Mouse (Mus musculus): Measurements from ENCODE around the gene Krcc1.

The Krcc1 gene

DNA sequence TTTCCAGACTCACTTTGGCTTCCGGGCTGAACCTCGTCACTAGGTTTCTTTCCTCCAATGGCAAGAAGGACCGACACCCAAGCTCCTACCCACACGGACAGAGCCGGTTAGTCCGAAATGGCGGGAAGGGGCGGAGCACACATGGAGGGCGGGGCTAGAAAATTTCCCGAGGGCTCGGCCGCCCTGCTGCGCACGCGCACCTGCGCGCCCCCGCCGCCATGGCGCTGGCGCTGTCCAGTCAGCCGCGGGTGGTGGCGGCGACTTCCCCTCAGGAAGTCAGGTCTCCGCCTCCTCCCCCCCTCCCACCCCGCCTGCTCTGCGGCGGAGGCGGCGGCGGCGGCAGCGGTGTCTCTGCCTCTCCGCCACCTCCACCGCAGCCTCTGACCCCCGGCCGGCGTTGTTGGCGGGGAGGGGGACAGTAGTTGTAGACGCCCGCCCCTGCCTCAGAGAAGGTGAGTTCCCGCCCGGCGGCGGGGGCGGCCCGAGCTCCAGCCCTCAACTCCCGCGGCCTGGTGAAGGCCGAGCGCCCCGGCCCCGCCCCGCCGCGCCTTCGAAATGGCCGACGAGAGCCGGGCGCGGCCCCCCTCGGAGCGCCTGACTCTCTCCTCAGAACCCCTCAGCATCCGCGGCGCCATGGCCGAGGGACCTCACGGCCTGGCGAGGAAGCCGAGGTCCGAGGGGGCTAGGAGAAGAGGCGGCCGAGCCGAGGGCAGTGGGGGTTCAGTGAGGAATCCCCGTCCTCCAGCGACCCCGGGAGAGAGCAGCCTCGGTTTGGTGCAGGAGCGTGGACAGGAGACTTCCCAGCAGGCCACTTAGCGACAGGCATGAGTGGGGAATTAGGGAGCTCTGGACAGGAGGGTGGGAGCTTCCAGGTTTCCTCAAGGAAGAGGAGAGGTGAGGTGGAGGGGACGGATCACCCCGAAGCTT is at the start of gene Krcc1:
Gene Krcc1 (plus strand): TSS at position 289 of the 927 bp plus-strand sequence.
- peak; percentile 92 to 93 for DNase-seq (ENCODE audit: low spot score in 2 of 2)

GRCm38 (mm10) chr6:71224184-71224943 is 47.1 kb upstream of the Krcc1 start:
- no peak for DNase-seq (ENCODE audit: low spot score in 2 of 2)

DNA sequence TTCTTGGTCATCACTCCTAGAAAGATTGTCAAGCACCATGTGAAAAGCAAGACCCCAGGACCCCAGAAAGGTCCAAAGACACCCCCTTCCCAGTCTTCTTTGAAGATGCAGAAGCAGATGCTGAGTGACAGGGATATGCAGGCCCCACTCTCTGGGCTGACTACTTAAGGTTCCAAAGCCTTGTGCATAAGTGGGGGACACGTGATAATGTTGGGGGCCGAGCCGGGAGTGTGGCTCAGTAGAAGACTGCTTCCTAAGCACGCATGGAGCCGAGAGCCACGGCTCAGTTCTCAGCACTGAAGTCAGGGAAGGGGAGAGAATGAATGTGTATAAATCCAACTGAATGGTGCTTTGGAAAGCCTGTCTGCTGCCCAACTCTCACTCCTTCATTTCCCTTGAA is 44.9 kb upstream of the Krcc1 start:
- DNase-seq (ENCODE audit: low spot score in 2 of 2), result no peak

- no peak for DNase-seq (ENCODE audit: low spot score in 2 of 2)
Measured at GRCm38 (mm10) chr6:71227157-71227770, 44.2 kb upstream of the Krcc1 start.

DNA sequence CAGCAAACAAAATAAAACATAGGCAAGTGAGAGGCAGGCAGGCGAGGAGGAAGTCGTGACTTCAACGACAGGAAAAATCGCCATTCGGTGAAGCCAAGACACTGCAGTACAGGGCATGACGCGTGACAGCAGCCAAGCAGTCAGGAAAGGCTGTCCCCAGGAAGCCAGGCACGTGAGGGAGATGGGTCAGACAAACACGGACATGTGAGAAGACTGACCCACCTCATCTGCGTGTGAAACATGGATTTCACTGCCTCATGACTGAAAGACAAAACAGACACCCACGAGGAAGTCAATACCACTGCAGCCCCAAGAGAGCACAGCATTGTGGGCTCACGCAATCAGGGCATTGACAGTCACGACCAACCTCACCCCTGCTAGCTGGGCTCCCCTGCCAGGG is 36.4 kb upstream of the Krcc1 start:
- no peak for DNase-seq (ENCODE audit: low spot score in 2 of 2)

GRCm38 (mm10) chr6:71235944-71236343 is 35.5 kb upstream of the Krcc1 start:
- DNase-seq (ENCODE audit: low spot score in 2 of 2), result no peak

DNA sequence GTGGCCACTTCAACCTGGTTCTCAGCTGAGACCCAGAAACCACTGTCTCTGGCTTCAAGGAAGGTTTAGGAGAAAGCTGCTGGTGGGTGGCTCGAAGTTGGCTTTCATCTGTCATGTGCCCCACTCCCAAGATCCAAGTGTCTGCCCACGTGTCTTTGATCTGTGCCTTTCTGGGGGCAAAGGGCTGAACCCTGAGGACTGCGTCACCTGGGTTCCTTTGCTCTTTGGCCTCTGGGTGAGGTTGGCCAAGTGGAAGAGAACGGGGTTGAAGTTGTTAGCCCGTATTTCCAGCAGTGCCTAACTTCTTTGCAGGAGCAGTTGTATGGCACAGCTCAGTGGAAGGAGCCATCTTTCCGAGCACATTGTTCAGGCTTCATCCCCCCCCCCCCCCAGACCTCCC is 35.0 kb upstream of the Krcc1 start:
- DNase-seq (ENCODE audit: low spot score in 2 of 2), result no peak

DNA sequence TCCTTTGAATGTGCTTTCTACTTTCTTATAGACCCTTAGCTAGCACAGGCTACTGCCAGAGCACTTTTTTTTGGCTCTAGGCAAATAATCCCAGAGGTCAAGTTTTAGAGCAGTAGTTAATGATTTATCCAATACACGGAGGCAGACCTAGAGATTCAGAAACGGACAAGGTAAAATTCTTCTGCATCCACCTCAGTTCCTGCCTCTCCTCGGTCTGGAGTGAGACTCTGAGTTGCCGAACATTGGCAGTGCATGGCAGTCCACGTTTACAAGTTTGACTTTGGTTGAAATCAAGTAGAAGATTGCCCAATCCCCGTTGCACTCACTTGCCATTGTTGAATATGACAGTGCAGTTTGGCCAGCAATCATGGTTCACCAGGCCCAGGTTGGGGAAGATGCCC is 34.4 kb upstream of the Krcc1 start:
- no peak for DNase-seq (ENCODE audit: low spot score in 2 of 2)

GRCm38 (mm10) chr6:71239069-71239750 is 32.3 kb upstream of the Krcc1 start:
- DNase-seq (ENCODE audit: low spot score in 2 of 2), result no peak

DNA sequence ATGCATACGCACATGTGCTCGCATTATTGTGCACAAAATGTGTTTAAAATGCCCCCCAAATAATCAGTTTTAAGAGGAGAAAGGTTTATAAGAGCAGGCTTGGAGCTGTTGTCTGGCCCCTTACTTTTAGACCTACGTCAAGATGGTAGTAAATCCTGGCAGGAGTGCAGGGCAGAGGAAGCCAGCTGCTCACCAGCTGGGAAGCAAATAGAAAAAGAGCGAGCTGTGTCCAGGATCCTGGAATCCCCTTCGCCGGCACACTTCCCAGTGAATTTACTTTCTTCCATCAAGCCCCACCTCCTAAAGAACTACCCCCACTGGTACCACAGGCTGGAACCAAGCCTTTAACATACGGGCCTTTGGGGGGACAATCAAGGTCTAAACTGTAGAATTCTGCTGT is 30.6 kb upstream of the Krcc1 start:
- DNase-seq (ENCODE audit: low spot score in 2 of 2), result no peak

DNA sequence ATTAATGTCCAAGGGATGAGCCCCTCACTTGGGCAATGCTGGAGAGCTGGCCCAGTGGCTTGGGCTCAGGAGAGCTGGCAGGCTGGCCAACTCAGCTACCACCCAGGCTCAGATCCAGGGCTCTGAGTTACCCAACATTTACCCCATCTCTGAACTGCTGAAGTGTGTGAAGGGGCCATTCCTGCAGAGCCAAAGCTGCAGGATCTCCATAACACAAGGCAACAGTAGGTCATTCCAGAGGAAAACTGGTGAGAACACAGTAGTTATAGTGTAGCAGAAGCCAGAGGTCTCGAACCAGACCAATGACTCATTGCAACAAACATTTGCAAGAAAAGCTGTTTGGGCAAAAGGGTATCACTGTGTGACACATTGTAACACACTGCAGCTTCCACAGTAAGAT is 28.7 kb upstream of the Krcc1 start:
- no peak for DNase-seq (ENCODE audit: low spot score in 2 of 2)

DNA sequence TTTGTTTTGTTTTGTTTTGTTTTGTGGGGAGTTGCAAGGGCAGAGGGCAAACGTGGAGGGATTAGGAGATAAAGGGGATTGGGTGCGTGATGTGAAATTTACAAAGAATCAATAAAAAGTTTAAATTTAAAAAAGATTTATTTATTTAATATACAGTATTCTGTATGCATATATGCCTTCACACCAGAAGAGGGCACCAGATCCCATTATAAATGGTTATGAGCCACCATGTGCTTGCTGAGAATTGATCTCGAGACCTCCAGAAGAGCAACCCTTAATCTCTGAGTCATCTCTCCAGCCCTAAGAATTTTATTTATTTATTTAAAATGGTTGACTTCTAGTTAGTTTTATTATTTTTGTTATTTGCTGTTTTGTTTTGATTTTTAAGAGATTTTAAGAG is 28.2 kb upstream of the Krcc1 start:
- no peak for DNase-seq (ENCODE audit: low spot score in 2 of 2)

DNA sequence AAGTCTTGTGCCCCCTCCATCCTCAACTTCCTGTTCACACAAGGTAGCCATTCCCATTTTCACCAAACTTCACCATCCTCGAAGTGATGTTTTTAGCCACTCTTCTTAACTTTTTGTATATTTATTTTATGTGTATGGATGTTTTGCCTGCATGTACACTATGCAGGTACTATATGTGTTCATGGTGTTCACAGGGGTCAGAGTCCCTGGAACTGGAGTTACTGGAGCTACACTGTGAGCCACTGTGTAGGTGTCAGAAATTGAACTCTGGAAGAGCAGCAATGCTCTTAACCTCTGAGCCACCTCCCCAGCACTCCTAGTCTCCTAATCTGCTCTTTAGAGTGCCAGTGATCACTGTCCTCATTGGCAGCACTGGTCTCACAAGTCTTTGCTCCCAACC is 23.1 kb upstream of the Krcc1 start:
- DNase-seq (ENCODE audit: low spot score in 2 of 2), result no peak

DNA sequence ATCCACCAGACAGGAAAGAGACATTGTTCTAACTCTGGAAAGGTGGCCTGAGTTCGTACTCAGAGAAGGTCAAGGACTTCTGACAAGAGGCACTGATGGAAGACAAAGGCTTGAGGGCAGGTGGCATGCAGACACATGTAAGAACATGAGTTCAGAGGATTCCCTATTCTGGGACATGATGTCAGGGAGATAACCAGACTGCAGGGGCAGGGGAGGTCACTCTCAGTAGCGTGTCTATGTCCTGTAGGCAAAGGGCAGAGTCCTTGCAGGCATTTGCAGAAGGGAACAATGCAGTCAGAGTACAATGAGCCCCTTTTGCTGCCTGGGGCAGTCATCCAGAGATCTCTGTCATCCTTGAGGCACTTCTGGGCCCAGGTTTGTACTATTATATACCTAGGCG is 21.9 kb upstream of the Krcc1 start:
- no peak for DNase-seq (ENCODE audit: low spot score in 2 of 2)

DNA sequence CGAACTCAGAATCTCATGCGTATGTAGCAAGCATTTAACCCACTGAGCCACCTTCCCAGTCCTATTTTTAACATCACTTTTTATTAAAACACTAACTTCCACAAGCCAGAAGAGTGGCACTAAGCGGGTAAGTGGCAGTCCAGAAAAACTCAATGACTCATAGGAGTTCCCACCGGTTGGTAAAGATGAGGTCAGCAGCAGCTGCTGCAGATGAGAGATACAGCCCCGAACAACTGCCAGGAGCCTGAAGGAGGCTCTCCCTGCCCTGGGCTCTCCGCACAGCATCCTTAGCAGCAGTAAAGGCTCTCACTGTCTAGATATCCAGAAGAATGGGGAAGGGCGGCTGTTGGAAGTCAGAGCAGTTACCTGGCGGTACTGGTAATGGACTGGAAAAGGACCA is 20.5 kb upstream of the Krcc1 start:
- DNase-seq (ENCODE audit: low spot score in 2 of 2), result no peak

- DNase-seq (ENCODE audit: low spot score in 2 of 2), result no peak
Measured at GRCm38 (mm10) chr6:71254456-71254855, 17.0 kb upstream of the Krcc1 start.

GRCm38 (mm10) chr6:71256166-71256565 is 15.3 kb upstream of the Krcc1 start:
- DNase-seq (ENCODE audit: low spot score in 2 of 2), result no peak

GRCm38 (mm10) chr6:71257375-71257774 is 14.1 kb upstream of the Krcc1 start:
- no peak for DNase-seq (ENCODE audit: low spot score in 2 of 2)

DNA sequence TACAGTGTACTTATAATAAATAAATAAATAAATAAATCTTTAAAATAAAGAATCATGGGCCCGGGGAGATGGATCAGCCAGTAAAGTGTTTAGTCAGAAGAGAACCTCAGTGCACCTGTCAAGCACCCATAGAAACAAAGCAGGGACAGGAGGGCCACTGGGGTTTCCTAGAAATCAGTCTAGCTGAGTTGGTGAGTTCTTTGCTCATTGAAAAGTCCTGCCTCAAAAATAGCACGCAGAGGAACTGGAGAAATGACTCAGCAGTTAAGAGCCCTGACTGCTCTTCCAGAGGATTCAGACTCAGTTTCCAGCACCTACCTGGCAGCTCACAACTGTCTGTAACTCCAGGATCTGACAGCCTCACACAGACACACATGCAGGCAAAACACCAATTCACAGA is 12.9 kb upstream of the Krcc1 start:
- DNase-seq (ENCODE audit: low spot score in 2 of 2), result no peak

DNA sequence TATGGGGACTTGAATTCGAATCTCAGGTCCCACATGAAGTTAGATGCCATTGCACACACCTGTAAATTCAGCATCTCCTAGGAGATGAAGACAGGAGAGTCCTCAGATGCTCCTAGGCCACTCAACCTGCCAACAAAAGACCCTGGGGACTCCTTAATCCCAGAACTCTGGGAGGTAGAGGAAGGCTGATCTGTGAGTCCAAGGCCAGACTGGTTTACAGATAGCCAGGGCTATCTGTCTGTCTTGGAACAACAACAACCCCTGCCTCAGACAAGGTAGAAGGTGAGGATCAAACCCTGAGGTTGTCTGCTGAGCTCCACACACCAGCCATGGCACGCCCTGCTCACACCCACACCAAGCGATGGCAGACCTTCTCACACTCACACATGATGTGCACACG is 12.3 kb upstream of the Krcc1 start:
- DNase-seq (ENCODE audit: low spot score in 2 of 2), result no peak

GRCm38 (mm10) chr6:71260051-71260640 is 11.3 kb upstream of the Krcc1 start:
- peak in 1 of 2 experiments; percentile 13 for DNase-seq (ENCODE audit: low spot score in 2 of 2)

DNA sequence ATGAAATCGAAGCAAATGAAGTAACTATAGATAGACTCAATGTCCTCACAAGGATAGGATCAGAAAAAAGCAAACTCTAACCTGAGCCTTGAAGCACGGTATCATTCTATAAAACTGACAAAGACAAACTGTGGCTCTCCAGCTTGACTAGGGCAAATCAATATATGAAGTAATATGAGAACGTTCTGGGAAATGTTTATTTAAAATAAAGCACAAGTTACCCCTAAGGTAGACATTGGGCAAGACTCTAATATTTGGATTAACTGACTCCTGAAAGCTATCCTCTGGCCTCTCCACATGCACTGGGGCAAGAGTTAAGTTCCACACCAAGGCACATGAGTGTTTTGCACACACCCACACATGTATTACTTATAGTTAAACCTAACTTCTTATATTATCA is 10.4 kb upstream of the Krcc1 start:
- no peak for DNase-seq (ENCODE audit: low spot score in 2 of 2)
